Mouse (Mus musculus) kidney, adult 2 months (tissue): Measurements from ENCODE around the gene Tmem101.

ENCODE experiments used
- CTCF ChIP-seq: fragments of 200-500 bp; conservative IDR thresholded peaks from 2 replicates; pipeline ENCODE4 v1.5.1; 2011; ENCODE audit warnings: low read depth, mild to moderate bottlenecking, control low read depth, low read length, moderate library complexity, mixed read lengths; ENCODE audit not compliant: insufficient read depth, insufficient read length
- POLR2A ChIP-seq: fragments of 200-500 bp; IDR thresholded peaks from one replicate; pipeline ENCODE4 v1.6.1; 2011; ENCODE audit warnings: low read depth, low read length, control low read depth

GRCm38 (mm10) chr11:102137625-102138446 is 18.4 kb downstream of the Tmem101 start:
- TF ChIP-seq CTCF (no peak), POLR2A (no peak)
